Mouse (Mus musculus): ENCODE results near the gene Spata18. TPM values are rescaled to one million over a fixed set of nuclear protein-coding genes. Genes with fewer than 3 reads are reported as not detected.

The Spata18 gene
- polyA plus RNA-seq, 1 experiment, result not detected

GRCm38 (mm10) chr5:73688576-73688975 is 37.4 kb downstream of the Spata18 start:
- TF ChIP-seq GATA1 (IDR thresholded peaks at IDR 0.05; ENCODE audit: borderline replicate concordance, low read length), result no peak
- no peak for TF ChIP-seq FLI1 (IDR thresholded peaks at IDR 0.05; ENCODE audit: low read length)
- H3K9me3 ChIP-seq, result no peaks in the 10 kb centered on the region
- H3K36me3 ChIP-seq (replicated peaks; ENCODE audit: low read length), result no peaks in the 10 kb centered on the region

DNA sequence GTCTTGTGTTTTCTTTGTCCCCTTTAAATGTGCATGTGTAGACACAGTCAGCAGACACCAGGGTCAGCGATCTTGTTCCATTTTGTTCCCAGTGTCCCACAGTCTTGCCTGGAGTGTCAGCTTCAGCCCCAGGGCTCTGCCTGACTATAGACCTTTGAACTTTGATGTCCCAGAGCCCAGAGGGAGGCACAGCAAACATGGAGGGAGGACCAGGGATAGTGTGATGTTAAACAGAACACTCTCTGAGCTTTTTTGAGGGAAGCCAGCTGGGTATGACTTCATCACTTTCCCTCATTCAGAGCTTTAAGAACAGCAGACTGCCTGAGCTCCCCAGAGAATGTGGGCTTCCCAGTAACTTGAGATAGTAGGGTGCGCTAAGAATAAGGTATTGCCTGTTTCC is 39.0 kb downstream of the Spata18 start:
- Histone ChIP-seq H3K9me3 (0 out of 2 replicates have a peak, but pooled peaks cover 3% of the 10 kb centered on the region), H3K36me3 (replicated peaks; ENCODE audit: low read length) (no peaks in the 10 kb centered on the region), H3K27me3 (replicated peaks) (peaks cover 9% of the 10 kb centered on the region), H3K4me3 (replicated peaks) (no peak overlapping the region), H3K4me1 (no peaks in the 10 kb centered on the region)
- TF ChIP-seq GATA1 (IDR thresholded peaks at IDR 0.05; ENCODE audit: borderline replicate concordance, low read length), result no peak
- no peak for TF ChIP-seq FLI1 (IDR thresholded peaks at IDR 0.05; ENCODE audit: low read length)

More at GRCm38 (mm10) chr5:73688576-73688975, 37.4 kb downstream of the Spata18 start:
- Histone ChIP-seq H3K4me1 (no peaks in the 10 kb centered on the region), H3K27me3 (replicated peaks) (peaks cover 9% of the 10 kb centered on the region), H3K4me3 (replicated peaks) (no peak overlapping the region)

DNA sequence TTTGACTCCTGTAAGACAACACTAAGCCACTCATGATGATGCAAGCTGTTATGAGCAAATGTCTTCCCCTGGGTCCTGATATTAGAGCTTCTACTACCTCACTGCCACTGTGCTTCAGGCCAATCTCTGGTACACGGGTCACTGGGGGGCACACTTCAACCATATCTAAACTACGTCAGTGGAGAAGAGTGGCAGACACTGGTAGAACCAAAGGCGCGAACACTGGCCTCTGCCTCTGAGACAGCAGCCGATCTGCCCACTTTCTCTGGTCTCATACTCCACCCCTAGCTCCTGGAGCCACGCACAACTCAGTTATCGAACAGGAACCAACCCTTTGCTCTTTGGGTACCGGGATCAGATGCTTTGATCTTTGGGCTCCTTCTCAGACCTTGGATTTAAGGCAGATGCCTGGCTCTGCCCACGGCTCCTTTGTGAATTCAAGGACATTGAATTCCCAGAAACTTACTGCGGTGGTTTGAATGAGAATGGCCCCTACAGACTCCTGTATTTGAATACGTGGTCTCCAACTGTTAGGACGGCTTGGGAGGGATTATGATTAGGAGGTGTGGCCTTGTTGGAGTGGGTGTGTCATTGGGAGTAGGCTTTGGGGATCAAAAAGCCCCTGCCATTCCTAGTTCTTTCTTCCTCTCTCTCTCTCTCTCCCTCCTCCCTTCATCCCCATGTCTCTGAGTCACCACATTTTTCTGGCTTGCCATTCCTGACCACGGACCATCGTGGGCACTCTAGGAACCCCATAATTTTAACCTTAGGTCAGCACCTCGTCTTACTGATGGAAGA is 40.7 kb downstream of the Spata18 start:
- Histone ChIP-seq H3K36me3 (replicated peaks; ENCODE audit: low read length) (no peaks in the 10 kb centered on the region), H3K4me1 (no peaks in the 10 kb centered on the region), H3K27me3 (replicated peaks) (peaks cover 9% of the 10 kb centered on the region), H3K9me3 (0 out of 2 replicates have a peak, but pooled peaks cover 3% of the 10 kb centered on the region), H3K4me3 (replicated peaks) (no peak overlapping the region)
- TF ChIP-seq FLI1 (IDR thresholded peaks at IDR 0.05; ENCODE audit: low read length), result no peak
- no peak for TF ChIP-seq GATA1 (IDR thresholded peaks at IDR 0.05; ENCODE audit: borderline replicate concordance, low read length)

GRCm38 (mm10) chr5:73693778-73694177 is 42.6 kb downstream of the Spata18 start:
- Histone ChIP-seq H3K4me1 (no peaks in the 10 kb centered on the region), H3K27me3 (replicated peaks) (peaks cover 9% of the 10 kb centered on the region), H3K9me3 (peaks cover 11% of the 10 kb centered on the region; the same call in 1 of the 2 replicates), H3K4me3 (replicated peaks) (no peak overlapping the region), H3K36me3 (replicated peaks; ENCODE audit: low read length) (no peaks in the 10 kb centered on the region)
- TF ChIP-seq GATA1 (IDR thresholded peaks at IDR 0.05; ENCODE audit: borderline replicate concordance, low read length) (no peak), FLI1 (IDR thresholded peaks at IDR 0.05; ENCODE audit: low read length) (no peak)

GRCm38 (mm10) chr5:73694254-73695015 is 43.3 kb downstream of the Spata18 start:
- H3K9me3 ChIP-seq, result peaks cover 11% of the 10 kb centered on the region; the same call in 1 of the 2 replicates
- H3K27me3 ChIP-seq (replicated peaks), result peaks cover 9% of the 10 kb centered on the region
- no peak overlapping the region for H3K4me3 ChIP-seq (replicated peaks)
- H3K36me3 ChIP-seq (replicated peaks; ENCODE audit: low read length), result no peaks in the 10 kb centered on the region
- TF ChIP-seq FLI1 (IDR thresholded peaks at IDR 0.05; ENCODE audit: low read length) (no peak), GATA1 (IDR thresholded peaks at IDR 0.05; ENCODE audit: borderline replicate concordance, low read length) (no peak)
- no peaks in the 10 kb centered on the region for H3K4me1 ChIP-seq

- Histone ChIP-seq H3K4me1 (no peaks in the 10 kb centered on the region), H3K9me3 (peaks cover 11% of the 10 kb centered on the region; the same call in 1 of the 2 replicates), H3K4me3 (replicated peaks) (no peak overlapping the region), H3K36me3 (replicated peaks; ENCODE audit: low read length) (no peaks in the 10 kb centered on the region), H3K27me3 (replicated peaks) (no peaks in the 10 kb centered on the region)
- no peak for TF ChIP-seq FLI1 (IDR thresholded peaks at IDR 0.05; ENCODE audit: low read length)
- no peak for TF ChIP-seq GATA1 (IDR thresholded peaks at IDR 0.05; ENCODE audit: borderline replicate concordance, low read length)
Observed at GRCm38 (mm10) chr5:73697700-73698099, 46.5 kb downstream of the Spata18 start.

GRCm38 (mm10) chr5:73701063-73701890 is 50.1 kb downstream of the Spata18 start:
- H3K4me3 ChIP-seq (replicated peaks), result no peak overlapping the region
- no peaks in the 10 kb centered on the region for H3K27me3 ChIP-seq (replicated peaks)
- TF ChIP-seq GATA1 (IDR thresholded peaks at IDR 0.05; ENCODE audit: borderline replicate concordance, low read length) (no peak), FLI1 (IDR thresholded peaks at IDR 0.05; ENCODE audit: low read length) (no peak)
- no peaks in the 10 kb centered on the region for H3K4me1 ChIP-seq
- H3K9me3 ChIP-seq, result peaks cover 12% of the 10 kb centered on the region
- no peaks in the 10 kb centered on the region for H3K36me3 ChIP-seq (replicated peaks; ENCODE audit: low read length)

DNA sequence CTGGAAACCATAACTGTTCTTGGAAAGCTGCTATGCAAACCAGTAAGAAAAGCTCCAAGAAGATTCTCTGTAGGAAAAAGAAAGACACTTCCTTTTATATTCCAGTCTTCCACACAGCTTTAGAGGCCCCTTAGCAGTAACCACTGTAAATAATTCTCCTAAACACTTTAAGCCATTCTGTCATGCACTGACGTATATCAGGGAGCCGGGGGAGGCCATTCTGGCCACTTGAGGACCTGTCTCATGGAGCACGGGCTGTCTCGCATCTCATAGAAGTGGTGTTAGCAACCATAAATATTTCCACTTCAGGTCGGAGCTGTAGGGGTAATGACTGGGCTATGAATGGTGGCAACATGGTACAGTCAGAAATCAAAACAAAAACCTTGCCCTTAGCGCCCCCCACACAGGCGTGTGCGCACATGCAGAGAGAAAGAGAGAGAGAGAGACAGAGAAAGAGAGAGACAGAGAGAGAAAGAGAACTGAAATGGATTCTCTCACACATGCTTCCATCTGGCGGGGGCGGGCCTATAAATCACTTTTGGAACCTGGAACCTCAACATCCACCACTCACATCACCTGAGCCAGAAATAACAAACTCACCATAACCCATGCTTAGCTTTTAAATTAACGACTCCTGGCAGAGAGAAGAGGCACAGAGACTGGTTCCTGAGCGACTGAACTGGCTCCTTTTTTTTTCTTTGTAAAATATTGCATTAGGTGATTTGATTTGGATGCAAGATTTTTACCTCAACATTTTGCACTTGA is 50.9 kb downstream of the Spata18 start:
- Histone ChIP-seq H3K4me1 (no peaks in the 10 kb centered on the region), H3K9me3 (peaks cover 10% of the 10 kb centered on the region), H3K4me3 (replicated peaks) (no peak overlapping the region), H3K27me3 (replicated peaks) (no peaks in the 10 kb centered on the region), H3K36me3 (replicated peaks; ENCODE audit: low read length) (no peaks in the 10 kb centered on the region)
- no peak for TF ChIP-seq FLI1 (IDR thresholded peaks at IDR 0.05; ENCODE audit: low read length)
- no peak for TF ChIP-seq GATA1 (IDR thresholded peaks at IDR 0.05; ENCODE audit: borderline replicate concordance, low read length)

- no peak overlapping the region for H3K4me3 ChIP-seq (replicated peaks)
Observed at GRCm38 (mm10) chr5:73703096-73703495, 51.9 kb downstream of the Spata18 start.

More at GRCm38 (mm10) chr5:73703096-73703495, 51.9 kb downstream of the Spata18 start:
- Histone ChIP-seq H3K36me3 (replicated peaks; ENCODE audit: low read length) (no peaks in the 10 kb centered on the region), H3K4me1 (no peaks in the 10 kb centered on the region), H3K27me3 (replicated peaks) (no peaks in the 10 kb centered on the region), H3K9me3 (peaks cover 9% of the 10 kb centered on the region)
- no peak for TF ChIP-seq GATA1 (IDR thresholded peaks at IDR 0.05; ENCODE audit: borderline replicate concordance, low read length)
- TF ChIP-seq FLI1 (IDR thresholded peaks at IDR 0.05; ENCODE audit: low read length), result no peak
